Mouse (Mus musculus) stomach, postnatal 0 days (tissue): ENCODE measurements around the gene Shmt1. TPM values are rescaled to one million over a fixed set of nuclear protein-coding genes. Genes with fewer than 3 reads are reported as not detected.

Source experiments
- ATAC-seq: fragments of 200-750 bp; cut with Nextera tagmentation; 2 replicates; pipeline ENCODE4 v1.8.0; 2017; ENCODE audit not compliant: low FRiP score, low TSS enrichment
- DNase-seq: peaks from one replicate; pipeline ENCODE4 v3.0.0-alpha.2; 2016; ENCODE audit warnings: low spot score
- H3K27ac ChIP-seq: fragments of 300-500 bp; sonication (generic); replicated peaks from 2 replicates; pipeline ENCODE4 v1.5.1; 2014; ENCODE audit warnings: mild to moderate bottlenecking, control low read depth
- H3K27me3 ChIP-seq: fragments of 300-500 bp; sonication (generic); 2 replicates; pipeline ENCODE4 v1.6.1; 2014; ENCODE audit warnings: low read length; ENCODE audit not compliant: control insufficient read depth, insufficient read depth
- H3K36me3 ChIP-seq: fragments of 300-500 bp; sonication (generic); 2 replicates; pipeline ENCODE4 v1.6.1; 2014; ENCODE audit warnings: low read length, mixed read lengths; ENCODE audit not compliant: control insufficient read depth, insufficient read depth
- H3K4me1 ChIP-seq: fragments of 300-500 bp; sonication (generic); replicated peaks from 2 replicates; pipeline ENCODE4 v1.6.1; 2014; ENCODE audit warnings: antibody characterized with exemption; ENCODE audit not compliant: control insufficient read depth, insufficient read depth
- H3K4me2 ChIP-seq: fragments of 300-500 bp; sonication (generic); replicated peaks from 2 replicates; pipeline ENCODE4 v1.6.1; 2014; ENCODE audit warnings: low read depth, mild to moderate bottlenecking, control low read depth, moderate library complexity
- H3K4me3 ChIP-seq: fragments of 300-500 bp; sonication (generic); 2 replicates; pipeline ENCODE4 v1.5.1; 2014; ENCODE audit warnings: low read depth, low read length, control low read depth
- H3K9ac ChIP-seq: fragments of 300-500 bp; sonication (generic); 2 replicates; pipeline ENCODE4 v1.6.1; 2014; ENCODE audit warnings: mild to moderate bottlenecking, low read length, control low read depth, mixed read lengths
- H3K9me3 ChIP-seq: fragments of 300-500 bp; sonication (generic); 2 replicates; pipeline ENCODE4 v1.6.1; 2016; ENCODE audit warnings: low read length; ENCODE audit not compliant: control insufficient read depth
- CTCF ChIP-seq: IDR thresholded peaks from 2 replicates; pipeline ENCODE4 v1.5.1; 2016; ENCODE audit warnings: antibody characterized with exemption, low read depth, mild to moderate bottlenecking, moderate library complexity
- EP300 ChIP-seq: optimal IDR thresholded peaks from 2 replicates; pipeline ENCODE3; 2016; ENCODE audit warnings: antibody characterized with exemption
- WGBS: fragments of 180-500 bp; shearing (Covaris S2); extraction: QIAGEN DNeasy Blood & Tissue Kit; methylation state at CpG from one replicate; pipeline ENCODE4 v1.1.7; 2014; 5-methylcytosine and 5-hydroxymethylcytosine counted together
- polyA plus RNA-seq: library from polyadenylated mRNA; unstranded; fragments of >200 nt; fragmentation: Nextera tagmentation; extraction: Ambion mirVana; gene quantifications from 2 replicates; pipeline ENCODE4 v1.2.1, GENCODE M21; 2015

Shmt1 gene
- polyA plus RNA-seq, 1 experiment from 2014 or later, result 29.1 TPM

DNA sequence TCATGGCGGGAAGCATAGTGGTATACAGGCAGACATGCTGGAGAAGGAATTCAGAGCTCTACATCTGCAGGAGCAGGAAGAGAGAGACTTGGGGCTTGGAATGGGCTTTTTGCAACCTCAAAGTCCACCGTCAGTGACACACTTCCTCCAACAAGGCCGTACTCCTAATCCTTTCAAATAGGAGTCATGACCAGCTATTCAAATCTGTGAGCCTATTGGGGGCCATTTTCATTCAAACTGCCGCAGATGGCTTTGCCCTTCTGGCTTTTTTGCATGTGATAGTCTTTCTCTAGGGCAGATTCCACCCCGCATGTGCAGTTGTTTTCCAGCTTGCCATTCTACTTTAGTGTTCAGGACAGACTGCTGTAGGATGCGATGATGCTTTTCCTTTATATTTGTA, 25.4 kb upstream of the Shmt1 start:
- no peak for DNase-seq
- Histone ChIP-seq H3K9ac (no peak overlapping the region), H3K4me1 (no peaks in the 10 kb centered on the region), H3K27ac (no peak overlapping the region), H3K27me3 (no peaks in the 10 kb centered on the region), H3K4me3 (no peak overlapping the region), H3K4me2 (no peak overlapping the region), H3K9me3 (no peaks in the 10 kb centered on the region), H3K36me3 (no peaks in the 10 kb centered on the region)
- TF ChIP-seq CTCF (no peak), EP300 (no peak)
- no peak for ATAC-seq
- 90% methylated on average over 6 of the region's 6 CpGs for WGBS

DNA sequence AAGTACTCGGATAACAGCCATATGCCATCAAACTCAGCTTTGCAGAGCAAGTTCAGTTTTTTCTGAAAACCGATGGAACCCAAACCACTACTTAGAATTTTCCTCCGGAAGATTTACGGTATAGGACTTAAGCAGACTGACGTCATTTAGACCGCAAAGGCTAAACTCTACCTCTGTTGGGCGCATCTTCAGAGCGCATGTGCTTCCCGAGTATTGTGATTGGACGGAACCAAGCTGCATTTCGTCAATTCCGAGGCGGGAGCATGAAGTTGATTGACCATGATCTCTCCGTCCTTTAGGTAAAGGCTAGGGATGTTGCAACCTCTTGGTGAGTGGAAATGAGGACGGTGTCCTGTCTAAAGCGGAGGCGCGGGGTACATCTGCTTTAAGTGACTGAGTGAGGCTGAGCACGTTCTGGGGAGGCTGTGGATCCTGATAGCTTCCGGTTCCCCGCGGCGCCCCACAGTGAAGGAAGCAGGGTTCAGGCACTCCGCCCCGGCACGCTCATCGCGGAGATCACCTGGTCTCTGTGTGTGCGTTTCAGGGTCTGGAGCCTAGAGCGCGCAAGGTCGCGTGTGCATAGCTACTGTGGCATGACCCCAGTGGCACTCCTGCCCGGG, 19.0 kb upstream of the Shmt1 start, which contains the start of gene Dhrs7b:
Dhrs7b (plus strand) TSS at position 199 of the 620 bp plus-strand sequence.
- H3K4me3 ChIP-seq, result peak within 1 kb of the TSS; percentile 67
- H3K27ac ChIP-seq, result peak within 1 kb of the TSS; percentile 82
- H3K36me3 ChIP-seq, result no peaks in the 10 kb centered on the region
- H3K27me3 ChIP-seq, result no peaks in the 10 kb centered on the region
- DNase-seq (peak; percentile 84), ATAC-seq (peak; percentile 95)
- TF ChIP-seq EP300 (no peak), CTCF (no peak)
- H3K4me1 ChIP-seq, result peaks cover 3% of the 10 kb centered on the region; the same call in 1 of the 2 replicates
- H3K4me2 ChIP-seq, result peak within 1 kb of the TSS; percentile 80
- H3K9me3 ChIP-seq, result no peaks in the 10 kb centered on the region
- H3K9ac ChIP-seq, result peak within 1 kb of the TSS; percentile 71
- 0% methylated on average over 34 of the region's 34 CpGs for WGBS

DNA sequence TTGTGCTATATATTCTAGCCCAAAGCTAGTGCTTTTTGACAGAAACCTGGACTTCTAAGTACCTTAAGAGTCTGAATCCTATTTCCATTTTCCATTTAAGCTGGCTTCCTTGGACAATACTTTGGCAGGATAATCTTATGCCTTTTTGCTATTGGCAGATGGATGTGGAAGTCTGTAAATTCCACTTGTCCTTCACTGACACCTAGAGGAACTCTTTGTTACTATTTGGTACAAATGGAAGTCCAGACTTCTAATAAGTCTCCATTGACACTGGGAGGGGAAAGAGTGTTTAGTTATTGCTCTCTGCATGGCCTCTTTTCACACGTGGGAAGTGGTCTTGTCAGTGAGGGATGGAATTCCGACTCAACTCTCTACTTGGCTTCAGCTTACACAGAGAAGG, 17.4 kb upstream of the Shmt1 start:
- ATAC-seq, result no peak
- Histone ChIP-seq H3K27me3 (no peaks in the 10 kb centered on the region), H3K36me3 (no peaks in the 10 kb centered on the region), H3K4me3 (no peak overlapping the region), H3K9me3 (no peaks in the 10 kb centered on the region), H3K4me2 (no peak overlapping the region), H3K4me1 (peaks cover 3% of the 10 kb centered on the region; the same call in 1 of the 2 replicates), H3K9ac (no peak overlapping the region), H3K27ac (no peak overlapping the region)
- WGBS, result 26% methylated on average over 2 of the region's 2 CpGs
- TF ChIP-seq CTCF (peak; percentile 72), EP300 (no peak)
- no peak for DNase-seq

DNA sequence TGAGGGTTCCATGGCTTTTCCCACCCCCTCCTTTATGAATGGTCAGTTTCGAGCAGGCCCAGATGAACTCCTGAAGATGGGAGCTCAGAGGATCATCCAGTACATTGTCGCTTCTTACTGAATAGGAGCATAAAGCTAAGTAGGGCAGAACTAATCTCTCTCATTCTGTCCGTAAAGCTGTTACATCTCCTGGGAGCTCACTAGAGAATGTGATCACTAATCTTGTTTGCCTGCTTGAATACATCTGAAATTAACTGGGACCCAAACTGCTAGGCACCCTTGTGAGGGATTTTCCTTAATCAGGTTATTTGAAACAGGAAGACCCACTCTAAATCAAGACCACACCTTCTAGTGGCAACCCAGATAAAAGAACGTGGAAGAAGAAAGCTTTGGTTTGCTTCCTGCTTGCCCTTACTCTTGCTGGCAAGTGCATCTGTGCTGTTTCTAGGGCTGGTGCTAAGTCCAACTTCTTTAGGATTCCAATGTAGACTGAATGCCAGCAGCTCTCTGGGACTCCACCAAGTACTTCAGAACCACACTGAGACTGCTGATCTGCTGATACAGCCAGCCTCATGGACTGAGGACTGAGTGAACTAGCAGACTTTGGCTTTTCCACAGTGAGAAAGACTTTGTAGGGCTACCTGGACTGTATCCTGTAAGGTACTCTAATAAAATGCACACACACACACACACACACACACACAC, 15.9 kb upstream of the Shmt1 start:
- H3K27me3 ChIP-seq, result no peaks in the 10 kb centered on the region
- H3K9ac ChIP-seq, result no peak overlapping the region
- no peak overlapping the region for H3K4me2 ChIP-seq
- no peaks in the 10 kb centered on the region for H3K9me3 ChIP-seq
- no peak overlapping the region for H3K27ac ChIP-seq
- H3K36me3 ChIP-seq, result no peaks in the 10 kb centered on the region
- no peak overlapping the region for H3K4me3 ChIP-seq
- whole genome bisulfite sequencing, result 64% methylated on average over 4 of the region's 4 CpGs
- TF ChIP-seq CTCF (no peak), EP300 (no peak)
- H3K4me1 ChIP-seq, result peaks cover 3% of the 10 kb centered on the region; the same call in 1 of the 2 replicates
- DNase-seq (no peak), ATAC-seq (no peak)

DNA sequence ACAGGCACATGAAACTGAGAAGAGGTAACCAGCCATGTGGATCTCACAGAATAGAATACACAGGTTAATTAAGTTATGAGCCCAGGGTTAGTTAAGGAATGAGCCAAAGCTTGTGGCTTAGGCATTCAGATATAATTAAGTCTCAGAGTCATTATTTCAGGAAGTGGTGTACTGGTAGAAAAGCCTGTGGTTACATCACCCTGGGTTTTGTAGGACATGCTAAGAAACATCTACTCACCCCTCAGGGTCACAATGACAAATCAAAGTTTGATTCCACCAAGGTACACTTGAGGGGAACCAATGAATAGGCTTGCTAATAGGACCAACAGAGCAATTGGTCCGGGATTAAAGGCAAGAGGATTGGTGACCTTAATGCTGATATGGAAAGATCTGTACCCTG, 15.2 kb upstream of the Shmt1 start:
- Histone ChIP-seq H3K4me2 (no peak overlapping the region), H3K4me1 (peaks cover 3% of the 10 kb centered on the region; the same call in 1 of the 2 replicates), H3K9ac (no peak overlapping the region), H3K4me3 (no peak overlapping the region), H3K27me3 (no peaks in the 10 kb centered on the region), H3K36me3 (no peaks in the 10 kb centered on the region), H3K27ac (no peak overlapping the region), H3K9me3 (no peaks in the 10 kb centered on the region)
- no peak for DNase-seq
- ATAC-seq, result no peak
- 55% methylated on average over 1 of the region's 1 CpGs for whole genome bisulfite sequencing
- TF ChIP-seq EP300 (no peak), CTCF (no peak)

DNA sequence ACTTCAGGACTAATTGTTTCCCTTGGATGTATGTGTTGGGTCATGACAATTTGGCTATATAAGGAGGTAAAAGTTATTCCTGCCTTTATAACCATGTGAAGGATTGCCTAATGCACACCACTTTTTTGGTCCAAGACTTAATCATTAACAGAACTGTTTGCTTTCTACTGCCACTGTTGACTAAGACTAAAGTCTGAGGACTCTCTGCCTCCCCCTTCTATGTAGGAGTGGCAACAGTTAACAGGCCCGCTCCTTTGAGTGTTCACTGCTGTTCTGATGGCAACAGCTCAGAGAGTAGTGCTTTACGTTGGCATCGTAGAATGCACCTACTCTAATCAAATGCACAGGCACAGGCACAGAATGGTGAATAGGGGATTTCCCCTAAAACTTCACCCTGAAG, 13.7 kb upstream of the Shmt1 start:
- Histone ChIP-seq H3K27me3 (no peaks in the 10 kb centered on the region), H3K27ac (no peak overlapping the region), H3K4me3 (no peak overlapping the region), H3K4me2 (no peak overlapping the region), H3K36me3 (no peaks in the 10 kb centered on the region), H3K9me3 (no peaks in the 10 kb centered on the region), H3K4me1 (no peaks in the 10 kb centered on the region), H3K9ac (no peak overlapping the region)
- WGBS, result 44% methylated on average over 3 of the region's 3 CpGs
- ATAC-seq, result peak; percentile 88
- peak; percentile 63 for DNase-seq
- 0 out of 2 replicates have a peak, but pooled peaks have one; percentile 11 for TF ChIP-seq CTCF
- TF ChIP-seq EP300, result no peak
